8 mouse cellular contexts compared by ENCODE assay signal in the genomic region with DNA sequence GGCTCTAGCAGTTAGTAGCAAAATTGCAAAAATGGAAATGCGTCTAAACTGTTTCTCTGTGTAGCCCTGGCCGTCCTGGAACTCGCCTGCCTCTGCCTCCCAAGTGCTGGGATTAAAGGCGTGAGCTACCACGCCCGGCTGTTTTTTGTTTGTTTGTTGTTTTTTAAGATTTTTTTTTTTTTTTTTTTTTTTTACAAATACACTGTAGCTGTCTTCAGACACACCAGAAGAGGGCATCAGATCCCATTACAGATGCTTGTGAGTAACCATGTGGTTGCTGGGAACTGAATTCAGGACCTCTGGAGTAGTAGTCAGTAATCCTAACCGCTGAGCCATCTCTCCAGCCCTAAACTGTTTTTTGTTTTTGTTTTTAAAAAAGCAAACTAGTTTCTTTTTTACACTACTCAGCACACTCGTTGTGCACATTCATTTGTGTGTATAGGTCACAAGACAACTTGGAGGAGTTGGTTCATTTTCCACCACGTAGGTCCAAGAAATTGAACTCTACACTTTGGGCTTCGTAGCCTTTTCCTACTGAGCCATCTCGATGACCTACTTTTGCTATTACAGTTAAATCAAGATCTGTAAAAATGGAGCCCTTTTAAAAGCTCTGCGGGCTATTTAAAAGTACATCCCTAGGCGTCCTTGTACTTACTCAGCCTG. TPM values are rescaled to one million over a fixed set of nuclear protein-coding genes. Genes with fewer than 3 reads are reported as not detected.
DNase-seq lines count a peak whose midpoint lies in the region; ATAC-seq and TF ChIP-seq lines count a peak whose summit lies in the region.

No protein-coding gene starts in this region.

- no peak for DNase-seq in left cerebral cortex, adult 2 months (ENCODE audit: extremely low spot score in 1 of 2, low spot score in 2 of 2)
- no peak for DNase-seq in left cerebral cortex, postnatal 14 days (ENCODE audit: low spot score in 2 of 2)
- DNase-seq in embryonic facial prominence, embryonic 10.5 days (ENCODE audit: low spot score): no peak
- no peak for DNase-seq in urinary bladder, postnatal 25 days (ENCODE audit: low spot score)
- no peak for DNase-seq in adrenal gland, postnatal 10 days
- no peak for DNase-seq in spleen, adult 12 weeks (ENCODE audit: low spot score)

- no peak overlapping the region for H3ac ChIP-seq in myocyte (ENCODE audit: control insufficient read depth, insufficient read length)

- no peak overlapping the region; the same call in 1 of the 2 replicates for H3K27ac ChIP-seq in left cerebral cortex, adult 2 months
- H3K27ac ChIP-seq in embryonic facial prominence, embryonic 10.5 days (replicated peaks): peak overlapping the region; percentile 95
- peak overlapping the region; percentile 93 for H3K27ac ChIP-seq in intestine, embryonic 15.5 days

- no peaks in the 10 kb centered on the region for H3K9me3 ChIP-seq in embryonic facial prominence, embryonic 10.5 days
- H3K9me3 ChIP-seq in intestine, embryonic 15.5 days: no peaks in the 10 kb centered on the region

- peaks cover 39% of the 10 kb centered on the region for H3K4me1 ChIP-seq in embryonic facial prominence, embryonic 10.5 days
- H3K4me1 ChIP-seq in intestine, embryonic 15.5 days (replicated peaks): peaks cover 14% of the 10 kb centered on the region

- peak overlapping the region; percentile 56 for H3K4me2 ChIP-seq in intestine, embryonic 15.5 days (replicated peaks)
- peak overlapping the region; percentile 93 for H3K4me2 ChIP-seq in myocyte (ENCODE audit: low read depth)

- H3K27me3 ChIP-seq in embryonic facial prominence, embryonic 10.5 days (replicated peaks; ENCODE audit: low read depth, poor library complexity, severe bottlenecking): no peaks in the 10 kb centered on the region
- H3K27me3 ChIP-seq in intestine, embryonic 15.5 days (replicated peaks): no peaks in the 10 kb centered on the region
- no peaks in the 10 kb centered on the region for H3K27me3 ChIP-seq in myocyte (ENCODE audit: control insufficient read depth, insufficient read depth, insufficient read length)

- WGBS in embryonic facial prominence, embryonic 10.5 days: 78% methylated on average over 13 of the region's 13 CpGs
- 76% methylated on average over 13 of the region's 13 CpGs for WGBS in intestine, embryonic 15.5 days

- ATAC-seq in intestine, embryonic 15.5 days: no peak

- H3K79me2 ChIP-seq in myocyte (ENCODE audit: control insufficient read depth, insufficient read depth): peaks cover 32% of the 10 kb centered on the region

- H3K4me3 ChIP-seq in left cerebral cortex, adult 2 months: peak overlapping the region; percentile 89
- peak overlapping the region; percentile 86 for H3K4me3 ChIP-seq in embryonic facial prominence, embryonic 10.5 days
- peak overlapping the region; percentile 88 for H3K4me3 ChIP-seq in intestine, embryonic 15.5 days (replicated peaks)
- H3K4me3 ChIP-seq in myocyte: peak overlapping the region; percentile 76

- H3K36me3 ChIP-seq in embryonic facial prominence, embryonic 10.5 days (replicated peaks): no peaks in the 10 kb centered on the region
- H3K36me3 ChIP-seq in intestine, embryonic 15.5 days: no peaks in the 10 kb centered on the region
- no peaks in the 10 kb centered on the region for H3K36me3 ChIP-seq in myocyte (ENCODE audit: control insufficient read depth, insufficient read depth)

- TF ChIP-seq CTCF in left cerebral cortex, adult 2 months (IDR thresholded peaks at IDR 0.05): no peak; the same call in 1 of the 2 replicates

- H3K9ac ChIP-seq in intestine, embryonic 15.5 days: peak overlapping the region; percentile 69

- intact Hi-C loops in left cerebral cortex, adult 2 months (cut with DNase I): no loop called here
- intact Hi-C loops in left cerebral cortex, postnatal 14 days (cut with DNase I): loop anchor here (5.0 kb wide), 1 partner anchor 94 kb away; the partner anchor contains the start of gene Ppp2ca

- TF ChIP-seq POLR2A in myocyte (IDR thresholded peaks at IDR 0.05; ENCODE audit: insufficient read length, low read depth): no peak

TF ChIP-seq in myocyte, 11 proteins besides CTCF, POLR2A, EP300 and RAD21:
- TF ChIP-seq REST (IDR thresholded peaks at IDR 0.05; ENCODE audit: insufficient read depth, insufficient read length) (no peak), TCF3 (IDR thresholded peaks at IDR 0.05; ENCODE audit: insufficient read length, low read depth) (no peak), MAX (IDR thresholded peaks at IDR 0.05; ENCODE audit: low read depth) (no peak), USF1 (IDR thresholded peaks at IDR 0.05; ENCODE audit: low read depth) (no peak), MYOG (IDR thresholded peaks at IDR 0.05; ENCODE audit: control insufficient read depth in 1 of 3, insufficient read depth in 1 of 3, insufficient read length in 2 of 3, low read depth in 2 of 3) (no peak), E2F4 (IDR thresholded peaks at IDR 0.05; ENCODE audit: insufficient read depth) (no peak), SRF (IDR thresholded peaks at IDR 0.05; ENCODE audit: control insufficient read depth, insufficient read length, low read depth) (no peak), TCF12 (IDR thresholded peaks at IDR 0.05; ENCODE audit: insufficient read depth, poor library complexity, severe bottlenecking) (no peak), CEBPB (IDR thresholded peaks at IDR 0.05; ENCODE audit: insufficient read depth, poor library complexity, severe bottlenecking) (no peak), POLR2AphosphoS2 (IDR thresholded peaks at IDR 0.05; ENCODE audit: insufficient read length, low read depth) (no peak), MYOD1 (IDR thresholded peaks at IDR 0.05; ENCODE audit: control insufficient read depth in 1 of 3, insufficient read length in 2 of 3, low read depth in 2 of 3) (no peak)

RNA-seq across cellular contexts. Expression of gene Cdkl3, which starts 1.0 kb away (rescaled TPM):
- total RNA-seq in left cerebral cortex, adult 2 months (2021): 10 to 100 TPM; 14.6 to 15.9 TPM
- 10 to 100 TPM; 11.9 to 17.0 TPM for total RNA-seq in left cerebral cortex, postnatal 14 days (2021)
- 10.6 and 14.0 TPM in 2 replicates for polyA plus RNA-seq in embryonic facial prominence, embryonic 10.5 days (2016; fragmentation: Nextera tagmentation; extraction: Ambion mirVana)
- 5.4 and 6.6 TPM in 2 replicates for polyA plus RNA-seq in intestine, embryonic 15.5 days (2015; fragmentation: Nextera tagmentation; extraction: Ambion mirVana)
- polyA plus RNA-seq in myocyte (2012; fragmentation: generic; extraction: Trizol): 2.2 TPM
- 1 to 10 TPM; 8.1 to 8.2 TPM for total RNA-seq in adrenal gland, postnatal 10 days (2021)

RNA-seq across cellular contexts. Expression of gene Ube2b, which starts 2.4 kb away (rescaled TPM):
- total RNA-seq in left cerebral cortex, adult 2 months (2021): 100 to 1,000 TPM; 187 to 196 TPM
- 100 to 1,000 TPM; 167 to 182 TPM for total RNA-seq in left cerebral cortex, postnatal 14 days (2021)
- 220 and 223 TPM in 2 replicates for polyA plus RNA-seq in embryonic facial prominence, embryonic 10.5 days (2016; fragmentation: Nextera tagmentation; extraction: Ambion mirVana)
- polyA plus RNA-seq in intestine, embryonic 15.5 days (2015; fragmentation: Nextera tagmentation; extraction: Ambion mirVana): 189 and 212 TPM in 2 replicates
- polyA plus RNA-seq in myocyte (2012; fragmentation: generic; extraction: Trizol): 67.0 TPM
- 100 to 1,000 TPM; 131 to 155 TPM for total RNA-seq in adrenal gland, postnatal 10 days (2021)

RNA-seq across cellular contexts. Expression of gene Cdkn2aipnl, which starts 35.5 kb away (rescaled TPM):
- total RNA-seq in left cerebral cortex, adult 2 months (2021): 10 to 100 TPM; 34.2 to 37.6 TPM
- total RNA-seq in left cerebral cortex, postnatal 14 days (2021): 10 to 100 TPM; 32.8 to 32.9 TPM
- polyA plus RNA-seq in embryonic facial prominence, embryonic 10.5 days (2016; fragmentation: Nextera tagmentation; extraction: Ambion mirVana): 128 and 133 TPM in 2 replicates
- 84.7 and 90.3 TPM in 2 replicates for polyA plus RNA-seq in intestine, embryonic 15.5 days (2015; fragmentation: Nextera tagmentation; extraction: Ambion mirVana)
- 31.8 TPM for polyA plus RNA-seq in myocyte (2012; fragmentation: generic; extraction: Trizol)
- 10 to 100 TPM; 23.8 to 26.0 TPM for total RNA-seq in adrenal gland, postnatal 10 days (2021)
